Mouse (Mus musculus): ENCODE measurements around the gene Psmd9. TPM values are rescaled to one million over a fixed set of nuclear protein-coding genes. Genes with fewer than 3 reads are reported as not detected.

Psmd9 gene
- polyA plus RNA-seq, 1 experiment: 30.2 TPM

DNA sequence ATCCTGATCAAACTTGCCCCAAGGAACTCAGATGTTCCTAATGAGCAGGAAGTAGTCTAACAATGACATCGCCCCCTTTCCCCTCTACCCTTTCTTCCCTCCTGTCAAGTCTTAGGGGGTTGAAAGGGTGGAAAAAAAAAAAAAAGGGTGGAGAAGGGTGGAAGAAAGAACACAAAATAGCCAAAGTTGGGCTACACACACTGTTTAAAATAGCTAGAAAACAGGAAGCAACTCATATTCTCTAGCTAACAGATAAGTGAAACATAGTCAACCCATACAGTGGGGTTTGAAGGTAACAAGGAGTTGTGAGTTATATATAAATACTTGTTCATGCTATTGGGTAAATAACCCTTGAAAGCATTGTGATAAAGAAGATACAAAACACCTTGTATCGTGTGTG, 63.0 kb downstream of the Psmd9 start:
- no peak for DNase-seq (ENCODE audit: extremely low spot score in 1 of 2, low spot score in 1 of 2)

DNA sequence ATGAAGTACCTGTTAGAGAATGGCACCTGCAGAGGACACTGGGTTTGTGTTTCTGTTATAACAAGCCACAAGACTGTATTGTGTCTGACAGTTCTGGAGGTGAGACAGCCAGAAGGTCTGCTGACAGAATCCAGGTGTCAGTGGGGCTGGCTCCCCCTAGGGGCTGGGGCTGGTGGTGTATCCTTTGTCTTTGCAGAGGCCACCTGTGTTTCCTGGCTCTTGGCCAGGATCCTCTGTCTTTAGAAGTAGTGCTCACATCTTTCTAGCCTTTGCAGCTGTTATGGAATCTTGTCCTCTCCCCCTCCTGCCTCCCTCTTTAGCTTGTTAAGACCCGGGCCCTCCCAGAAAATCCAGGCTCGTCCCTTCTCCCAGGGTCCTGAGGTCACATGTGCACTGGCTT, 66.5 kb downstream of the Psmd9 start:
- peak in 1 of 2 experiments; percentile 50 for DNase-seq (ENCODE audit: extremely low spot score in 1 of 2, low spot score in 1 of 2)

DNA sequence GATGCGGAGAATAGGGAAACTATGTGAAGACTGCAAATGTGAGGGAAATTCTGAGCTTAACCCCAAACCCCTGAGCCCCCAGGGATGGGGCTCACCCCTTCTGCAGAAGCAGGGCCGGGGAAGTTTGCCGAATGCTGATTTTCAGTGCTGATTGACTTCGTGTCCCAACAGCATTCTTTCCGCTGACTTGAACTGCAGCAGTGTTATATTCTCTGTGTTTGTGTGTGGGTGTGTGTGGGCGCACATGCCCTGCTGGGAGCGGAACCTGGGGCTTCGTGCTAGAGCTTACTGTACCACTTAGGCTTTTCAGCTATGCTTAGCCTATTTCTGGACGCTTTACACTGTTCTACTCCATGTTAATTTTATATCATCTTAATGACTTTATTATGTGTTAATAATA, 67.2 kb downstream of the Psmd9 start:
- DNase-seq (ENCODE audit: extremely low spot score in 1 of 2, low spot score in 1 of 2): peak in 1 of 2 experiments; percentile 74

DNA sequence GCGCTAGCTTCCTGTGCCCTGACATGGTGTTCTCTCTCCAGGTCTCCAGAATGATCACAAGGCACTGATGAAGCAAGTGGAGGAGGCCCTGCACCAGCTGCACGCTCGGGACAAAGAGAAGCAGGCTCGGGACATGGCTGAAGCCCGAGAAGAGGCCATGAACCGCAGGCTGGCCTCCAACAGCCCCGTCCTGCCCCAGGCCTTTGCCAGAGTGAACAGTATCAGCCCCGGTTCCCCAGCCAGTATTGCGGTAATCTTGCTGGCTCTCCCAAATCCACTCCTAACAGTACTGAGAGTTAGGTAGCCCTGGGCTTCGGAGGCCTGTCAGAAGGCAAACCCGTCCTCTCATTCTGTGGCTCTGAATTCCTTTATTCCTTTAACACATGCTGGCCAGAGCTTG, 70.3 kb downstream of the Psmd9 start:
- no peak for DNase-seq (ENCODE audit: extremely low spot score in 1 of 2, low spot score in 1 of 2)

DNA sequence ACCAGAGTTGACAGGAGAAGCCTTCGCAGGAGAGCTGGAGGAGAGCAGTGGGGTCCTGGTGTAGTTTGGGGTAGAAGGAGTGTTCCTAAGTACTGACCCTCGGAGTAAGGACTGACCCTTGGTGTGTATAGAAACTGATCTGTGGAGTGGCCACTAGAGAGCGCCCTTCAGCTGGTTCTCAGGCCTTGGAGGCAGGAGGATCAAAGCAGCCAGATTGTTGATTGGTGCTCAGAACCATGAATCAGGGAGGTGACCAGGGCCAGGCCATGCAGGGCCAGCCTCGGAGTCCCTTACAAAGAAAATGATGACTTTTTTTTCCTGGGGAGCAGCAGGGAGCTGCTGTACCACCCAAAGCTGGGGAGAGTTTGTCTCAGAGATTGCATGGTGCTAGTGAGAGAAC, 76.3 kb downstream of the Psmd9 start:
- peak in 1 of 2 experiments; percentile 65 for DNase-seq (ENCODE audit: extremely low spot score in 1 of 2, low spot score in 1 of 2)

DNA sequence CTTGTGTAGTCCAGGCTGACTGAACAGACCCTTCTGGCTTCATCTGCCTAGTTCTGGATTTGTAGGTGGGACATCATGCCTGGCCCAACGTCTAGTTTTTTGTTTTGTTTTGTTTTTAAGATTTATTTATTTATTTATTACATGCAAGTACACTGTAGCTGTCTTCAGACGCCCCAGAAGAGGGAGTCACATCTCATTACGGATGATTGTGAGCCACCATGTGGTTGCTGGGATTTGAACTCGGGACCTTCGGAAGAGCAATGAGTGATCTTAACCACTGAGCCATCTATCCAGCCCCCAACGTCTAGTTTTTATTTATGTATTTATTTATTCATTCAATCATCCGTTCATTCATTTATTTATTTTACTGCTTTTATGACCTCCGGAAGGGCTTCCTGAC, 82.2 kb downstream of the Psmd9 start:
- DNase-seq (ENCODE audit: extremely low spot score in 1 of 2, low spot score in 1 of 2): no peak

DNA sequence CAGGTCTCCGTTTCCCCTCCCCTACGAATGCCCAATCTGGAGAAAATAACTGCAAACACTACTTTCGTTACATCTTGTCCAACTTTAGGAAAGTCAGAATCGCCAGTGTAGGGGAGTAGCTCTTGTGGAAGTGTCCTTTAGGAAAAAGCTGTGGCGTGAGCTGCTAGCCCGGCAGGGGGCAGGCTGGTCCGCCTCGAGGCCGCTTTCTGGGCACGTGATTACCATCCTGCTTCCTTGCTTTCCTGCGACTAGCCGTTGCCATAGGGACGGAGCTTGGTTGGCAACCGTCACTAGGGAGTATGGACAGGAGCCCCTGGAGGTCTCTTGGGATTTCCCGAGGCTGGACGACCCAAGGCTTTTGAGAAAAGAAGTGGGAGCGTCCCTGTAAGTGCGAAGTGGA, 82.6 kb downstream of the Psmd9 start, which contains the start of gene Wdr66:
TSS of gene Wdr66 (plus strand) at position 269 of the 400 bp plus-strand sequence.
- DNase-seq (ENCODE audit: extremely low spot score in 1 of 2, low spot score in 1 of 2): peak; percentile 87 to 96

DNA sequence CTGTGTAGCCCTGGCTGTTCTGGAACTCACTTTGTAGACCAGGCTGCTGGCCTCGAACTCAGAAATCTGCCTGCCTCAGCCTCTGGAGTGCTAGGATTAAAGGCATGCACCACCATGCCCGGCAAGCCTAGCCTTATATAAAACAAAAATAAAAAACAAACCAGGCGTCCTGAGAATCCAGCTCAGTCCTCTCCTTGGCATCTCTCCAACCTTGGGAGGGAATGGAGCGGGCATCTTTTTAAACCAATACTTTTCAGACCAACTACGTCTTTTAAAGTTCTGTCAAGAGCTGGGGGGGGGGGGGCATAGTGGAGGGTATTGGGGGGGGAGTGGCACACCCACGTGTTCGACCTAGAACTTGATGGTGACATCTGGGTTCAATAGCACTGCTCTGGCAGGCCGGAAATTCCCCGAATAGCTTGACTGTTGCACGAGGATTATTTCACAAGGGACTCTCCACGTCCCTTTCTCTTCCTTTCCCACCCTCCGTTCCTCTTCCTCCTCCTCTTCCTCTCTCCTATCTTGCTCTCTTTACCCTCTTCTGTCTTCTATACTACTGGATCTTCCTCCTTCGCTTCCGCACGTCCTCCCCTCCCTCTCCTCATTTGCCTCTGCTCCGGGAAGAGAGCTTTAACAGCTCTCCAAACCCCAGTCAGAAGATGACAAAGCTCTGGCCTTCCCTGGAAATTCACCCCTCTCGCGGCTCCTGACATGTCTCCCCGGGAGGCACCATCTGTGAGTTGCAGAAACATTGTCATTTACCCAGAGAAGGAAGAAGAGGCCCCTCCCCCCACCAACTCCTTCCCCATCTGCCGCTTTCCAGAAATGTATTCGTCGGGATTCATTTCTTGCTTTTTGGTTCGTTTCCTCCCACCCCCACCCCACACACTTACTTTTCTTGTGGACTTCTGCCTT, 87.9 kb downstream of the Psmd9 start:
- peak; percentile 80 to 90 for DNase-seq (ENCODE audit: extremely low spot score in 1 of 2, low spot score in 1 of 2)

DNA sequence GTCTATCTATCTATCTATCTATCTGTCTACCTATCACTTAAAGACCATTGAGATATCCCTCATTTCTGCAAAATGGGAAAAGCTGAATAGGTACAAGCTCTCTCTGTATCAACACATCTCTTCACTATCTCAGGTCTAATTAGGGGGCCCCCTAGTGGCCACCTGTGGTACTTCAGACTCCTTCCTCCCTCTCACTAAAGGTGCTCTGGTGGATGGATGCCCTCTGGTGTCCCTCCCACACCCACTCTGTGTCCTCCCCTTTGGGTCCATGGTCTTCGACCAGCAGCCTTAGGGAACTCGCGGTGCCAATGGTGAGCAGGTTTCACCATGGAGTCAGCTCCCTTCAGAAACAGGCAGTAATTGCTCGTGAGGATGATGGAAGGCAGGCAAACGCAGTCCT, 89.8 kb downstream of the Psmd9 start:
- DNase-seq (ENCODE audit: extremely low spot score in 1 of 2, low spot score in 1 of 2): peak; percentile 23 to 65

DNA sequence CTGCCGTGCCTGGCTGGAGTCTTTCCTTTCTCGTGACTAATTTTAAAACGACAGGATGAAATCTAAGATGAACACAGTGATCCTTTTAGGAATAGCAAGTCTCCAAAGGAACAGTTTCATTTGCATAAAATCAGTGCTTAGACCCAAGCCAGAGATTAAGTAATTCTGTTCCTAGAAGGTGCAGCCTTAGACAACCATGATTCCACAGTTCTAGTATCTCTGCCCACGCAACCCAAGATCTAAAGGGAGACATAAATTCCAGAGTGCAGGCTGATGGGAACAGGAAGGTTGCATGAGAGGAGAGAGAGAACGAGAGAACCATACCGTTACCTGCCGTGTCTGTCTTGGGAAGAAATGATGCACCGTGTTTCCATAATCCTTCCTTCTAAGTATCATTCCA, 91.5 kb downstream of the Psmd9 start:
- DNase-seq (ENCODE audit: extremely low spot score in 1 of 2, low spot score in 1 of 2): peak; percentile 27 to 54

DNA sequence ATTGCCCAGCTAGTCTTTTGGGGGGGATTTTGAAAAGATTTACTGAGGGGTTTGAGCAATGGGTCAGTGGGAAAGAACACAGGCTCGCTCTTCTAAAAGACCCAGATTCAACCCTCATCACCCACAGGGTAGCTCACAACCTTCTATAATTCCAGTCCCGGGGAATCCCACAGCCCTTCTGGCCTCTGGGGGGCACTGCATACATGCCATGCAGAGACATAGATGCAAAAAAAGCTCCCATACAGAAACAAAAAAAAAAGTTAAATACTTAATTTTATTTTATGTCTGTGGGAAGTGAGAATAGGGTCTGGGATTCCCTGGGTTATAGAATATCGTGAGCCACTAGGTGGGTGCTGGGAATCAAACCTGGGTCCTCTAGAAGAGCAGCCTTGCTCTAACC, 97.7 kb downstream of the Psmd9 start:
- DNase-seq (ENCODE audit: extremely low spot score in 1 of 2, low spot score in 1 of 2): no peak

DNA sequence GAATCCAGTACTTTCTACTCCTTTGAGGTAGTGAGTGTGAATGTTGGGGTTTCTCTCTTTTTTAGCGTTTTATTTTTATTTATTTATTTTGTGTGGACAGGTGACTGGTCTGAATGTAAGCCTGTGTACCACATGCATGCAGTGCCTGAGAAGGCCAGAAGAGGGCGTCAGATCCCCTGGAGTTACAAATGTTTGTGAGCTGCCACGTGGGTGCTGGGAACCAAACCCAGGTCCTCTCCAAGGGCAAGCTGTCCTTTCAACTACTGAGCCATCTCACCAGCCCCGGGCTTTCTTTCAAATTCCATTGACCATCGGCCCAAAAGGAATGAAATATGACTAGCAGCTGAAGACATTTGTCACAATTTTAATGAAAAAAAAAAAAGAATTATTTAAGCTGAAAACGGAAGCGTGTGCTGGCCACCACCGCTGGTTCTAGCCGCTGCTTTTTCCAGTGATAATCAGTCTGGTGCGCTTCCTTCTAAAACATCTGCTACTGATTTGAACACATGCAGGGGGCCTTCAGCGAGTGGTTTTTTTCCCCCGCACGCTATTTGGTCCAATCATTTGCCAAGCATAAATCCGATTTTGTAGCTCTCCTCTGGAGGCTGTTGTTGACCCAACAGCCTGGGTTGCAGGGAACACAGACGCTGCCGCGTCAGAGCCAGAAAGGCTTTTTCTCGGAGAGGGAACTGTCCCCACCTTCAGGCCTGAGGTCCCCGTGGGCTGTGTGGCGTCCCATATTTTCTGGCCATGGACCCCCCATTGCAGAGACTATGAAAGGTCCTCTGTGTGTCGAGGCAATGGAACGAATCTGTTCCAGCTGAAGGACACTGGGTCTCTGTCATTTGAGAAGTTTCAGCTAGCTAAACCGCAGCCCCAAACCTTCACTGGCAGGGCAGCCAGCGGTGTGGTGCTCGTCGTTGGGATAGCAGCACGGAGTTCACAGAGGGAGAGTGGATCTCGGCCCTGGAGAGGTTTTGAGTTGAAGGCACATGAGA, 99.6 kb downstream of the Psmd9 start:
- no peak for DNase-seq (ENCODE audit: extremely low spot score in 1 of 2, low spot score in 1 of 2)

DNA sequence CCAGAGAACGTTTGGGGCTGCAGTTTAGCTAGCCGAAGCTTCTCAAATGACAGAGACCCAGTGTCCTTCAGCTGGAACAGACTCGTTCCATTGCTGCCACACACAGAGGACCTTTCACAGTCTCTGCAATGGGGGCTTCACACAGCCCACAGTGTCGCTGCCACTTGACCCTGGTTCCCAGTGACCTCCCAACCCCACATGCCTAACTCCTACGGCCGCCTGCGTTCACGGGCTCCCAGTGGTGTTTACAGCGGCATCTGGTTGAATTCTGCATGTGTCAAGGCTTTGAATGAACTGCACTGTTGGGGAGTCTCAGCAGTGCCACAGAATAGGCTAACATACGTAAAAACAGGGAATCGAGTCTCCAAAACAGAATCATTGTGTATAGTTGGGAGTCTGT, 101.7 kb downstream of the Psmd9 start:
- DNase-seq (ENCODE audit: extremely low spot score in 1 of 2, low spot score in 1 of 2): no peak

DNA sequence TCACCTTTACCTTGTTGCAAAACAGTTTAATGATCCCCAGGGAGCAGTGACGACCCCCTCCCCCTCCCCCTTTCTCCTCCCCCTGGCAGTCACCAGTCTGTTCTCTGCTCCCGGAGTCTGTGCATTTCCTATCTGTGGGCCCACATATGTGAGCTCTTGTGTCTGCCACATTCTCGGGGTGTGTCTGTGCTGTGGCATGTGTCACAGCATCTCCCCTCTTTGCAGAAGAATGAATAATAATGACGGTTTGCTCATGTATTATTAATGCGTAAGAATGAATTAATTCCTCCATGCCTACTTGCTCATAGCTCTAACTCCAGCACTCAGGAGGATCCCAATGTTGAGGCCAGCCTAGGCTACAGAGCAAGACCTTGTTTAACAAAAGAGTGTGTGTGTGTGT, 103.7 kb downstream of the Psmd9 start:
- DNase-seq (ENCODE audit: extremely low spot score in 1 of 2, low spot score in 1 of 2): no peak

DNA sequence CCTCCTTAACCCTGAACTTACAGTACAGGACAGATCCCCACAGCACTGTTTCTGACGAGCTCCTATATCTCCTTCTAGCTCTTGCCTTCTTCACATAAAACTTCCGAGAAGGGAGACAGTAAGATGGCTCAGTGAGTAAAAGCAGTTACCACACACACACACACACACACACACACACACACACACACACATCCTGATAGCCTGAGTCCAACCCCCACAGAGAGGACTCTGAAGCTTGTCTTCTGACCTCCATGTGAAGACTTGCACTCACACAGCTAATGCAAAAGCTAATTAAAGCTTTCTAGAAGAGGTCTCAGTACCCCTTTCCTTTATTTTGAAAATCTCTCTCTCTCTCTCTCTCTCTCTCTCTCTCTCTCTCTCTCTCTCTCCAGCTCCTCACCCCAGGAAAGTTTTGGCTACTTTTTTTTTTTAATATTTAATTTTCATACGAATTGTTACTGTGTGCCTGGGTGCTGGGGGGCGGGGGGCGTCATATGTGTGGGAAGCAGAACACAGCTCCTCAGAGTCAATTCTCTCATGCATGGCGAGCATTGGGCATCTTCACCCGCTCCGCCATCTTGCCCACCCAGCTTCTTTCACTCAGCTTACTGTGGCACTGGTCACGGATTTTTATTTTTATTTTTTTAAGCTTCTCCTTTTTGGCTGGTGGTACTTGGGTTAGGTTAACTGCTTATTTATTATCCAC, 107.6 kb downstream of the Psmd9 start:
- DNase-seq (ENCODE audit: extremely low spot score in 1 of 2, low spot score in 1 of 2): no peak

DNA sequence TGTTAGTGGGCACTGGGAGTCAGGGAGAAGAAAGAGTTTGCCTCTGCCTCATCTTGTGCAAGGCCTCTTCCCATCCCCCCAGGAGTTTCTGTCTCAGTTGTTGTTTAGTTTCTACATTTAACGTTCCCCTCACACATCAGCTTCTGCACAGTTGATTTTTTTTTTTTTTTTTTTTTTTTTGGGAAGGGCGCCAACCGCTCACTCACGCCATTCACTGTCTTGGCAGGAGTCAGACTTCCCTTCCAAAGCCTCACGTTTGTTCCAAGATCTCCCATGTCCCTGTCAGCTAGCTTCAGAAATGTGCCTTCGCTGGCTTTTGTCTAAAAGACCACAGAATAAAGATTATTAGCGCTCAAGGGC, 108.1 kb downstream of the Psmd9 start:
- DNase-seq (ENCODE audit: extremely low spot score in 1 of 2, low spot score in 1 of 2): no peak

DNA sequence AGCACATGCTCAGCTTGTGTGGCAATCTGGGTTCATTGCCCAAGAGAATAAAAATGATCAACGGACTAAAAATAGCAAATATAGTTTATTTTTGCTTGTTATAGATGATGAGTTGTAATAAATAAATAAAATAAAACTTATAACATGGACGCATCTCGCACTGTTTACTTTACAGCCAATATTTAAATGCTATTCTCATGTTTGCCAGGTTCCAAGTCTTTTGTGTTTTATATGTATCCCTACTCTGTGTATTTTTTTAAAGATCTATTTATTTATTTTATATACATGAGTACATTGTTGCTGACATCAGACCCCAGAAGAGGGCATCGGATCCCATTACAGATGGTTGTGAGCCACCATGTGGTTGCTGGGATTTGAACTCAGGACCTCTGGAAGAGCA, 108.5 kb downstream of the Psmd9 start:
- no peak for DNase-seq (ENCODE audit: extremely low spot score in 1 of 2, low spot score in 1 of 2)

DNA sequence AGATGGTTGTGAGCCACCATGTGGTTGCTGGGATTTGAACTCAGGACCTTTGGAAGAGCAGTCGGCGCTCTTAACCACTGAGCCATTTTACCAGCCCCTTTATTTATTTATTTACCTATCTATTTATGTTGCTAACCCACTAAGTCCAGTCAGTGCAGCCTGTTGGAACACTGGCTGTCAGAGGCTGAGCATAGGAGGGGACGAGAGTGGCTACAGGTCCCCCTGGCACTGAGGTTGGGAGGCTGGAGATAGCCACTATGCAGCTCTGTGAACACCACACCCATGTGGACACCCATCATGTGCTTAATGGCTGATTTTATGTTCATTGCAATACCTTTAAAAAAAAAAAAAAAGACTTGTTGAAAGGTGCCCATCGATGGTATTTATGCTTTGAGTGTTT, 110.0 kb downstream of the Psmd9 start:
- no peak for DNase-seq (ENCODE audit: extremely low spot score in 1 of 2, low spot score in 1 of 2)

DNA sequence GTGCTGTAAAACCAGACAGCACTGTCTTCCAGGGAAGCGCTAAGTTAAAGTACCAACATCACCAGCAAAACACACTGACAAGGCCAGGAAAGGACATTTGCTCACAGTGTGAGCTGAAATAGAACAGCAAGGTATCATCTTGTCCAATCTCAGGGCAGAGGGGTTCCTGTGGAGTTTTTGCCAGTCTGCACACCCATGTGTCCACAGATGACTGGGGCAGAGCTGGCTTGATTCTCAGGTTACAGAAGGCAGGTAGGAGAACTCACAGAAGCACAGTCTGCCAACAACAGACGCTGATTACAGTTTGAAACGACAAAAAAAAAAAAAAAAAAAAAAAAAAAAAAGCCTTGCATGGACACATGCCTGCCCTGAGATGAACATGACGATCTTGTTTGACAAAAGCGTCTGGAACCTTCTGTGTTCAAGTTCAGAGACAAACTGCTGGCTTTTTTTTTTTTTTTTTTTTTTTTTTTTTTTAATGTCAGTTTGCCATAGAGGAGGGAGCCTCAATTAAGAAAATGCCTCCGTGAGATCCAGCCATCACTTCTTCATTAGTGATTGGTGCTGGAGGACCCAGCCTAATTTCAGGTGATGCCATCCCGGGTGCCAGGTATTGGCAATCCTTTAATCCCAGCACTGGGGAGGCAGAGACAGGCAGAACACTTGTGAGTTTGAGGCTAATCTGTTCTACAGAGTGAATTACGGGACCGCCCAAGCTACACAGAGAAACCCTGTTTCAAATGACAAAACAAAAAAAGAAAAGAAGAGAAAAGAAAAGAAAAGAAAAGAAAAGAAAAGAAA, 112.3 kb downstream of the Psmd9 start:
- DNase-seq (ENCODE audit: extremely low spot score in 1 of 2, low spot score in 1 of 2): no peak

DNA sequence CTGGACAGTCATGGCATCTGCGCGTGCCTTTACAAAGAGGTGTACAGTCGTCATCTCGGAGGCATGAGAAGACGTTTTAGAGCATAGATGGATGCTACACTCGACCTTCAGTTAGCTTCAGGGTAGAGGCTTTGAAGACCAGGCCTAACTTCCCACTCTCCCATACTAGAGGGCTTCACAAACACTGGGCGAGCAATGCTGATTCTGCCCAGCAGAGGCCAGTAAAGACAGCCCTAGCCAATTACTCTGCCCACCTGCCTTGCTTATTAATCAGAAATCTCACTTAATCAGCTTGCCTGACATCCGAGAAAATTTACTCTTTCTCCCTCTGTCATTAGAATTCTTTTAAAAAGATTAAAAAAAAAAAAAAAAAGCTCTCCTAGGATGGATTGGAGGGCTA, 116.0 kb downstream of the Psmd9 start:
- peak in 1 of 2 experiments; percentile 61 for DNase-seq (ENCODE audit: extremely low spot score in 1 of 2, low spot score in 1 of 2)
